Mouse (Mus musculus): ENCODE results near the gene Mcrip1. TPM values are rescaled to one million over a fixed set of nuclear protein-coding genes. Genes with fewer than 3 reads are reported as not detected.
A peak's percentile ranks its signal among the peaks of the same experiment; 100 is the strongest.

Gene Mcrip1
- polyA plus RNA-seq, 1 experiment from 2014 or later: 313 TPM

GRCm38 (mm10) chr11:120577211-120578023, 27.9 kb upstream of the Mcrip1 start:
- Histone ChIP-seq H3K4me1 (ENCODE audit: control insufficient read depth, insufficient read depth, low read length) (peaks cover 10% of the 10 kb centered on the region), H3K27ac (ENCODE audit: low read depth, low read length) (no peak overlapping the region), H3K9me3 (replicated peaks; ENCODE audit: control insufficient read depth, low read length) (no peaks in the 10 kb centered on the region), H3K9ac (ENCODE audit: low read length) (no peak overlapping the region), H3K27me3 (replicated peaks; ENCODE audit: control insufficient read depth, insufficient read depth, low read length) (no peaks in the 10 kb centered on the region), H3K36me3 (ENCODE audit: control insufficient read depth, insufficient read depth, low read length) (peaks cover 30% of the 10 kb centered on the region), H3K4me3 (ENCODE audit: low read depth, low read length) (no peak overlapping the region), H3K4me2 (ENCODE audit: low read length) (no peak overlapping the region)
- 81% methylated on average over 7 of the region's 7 CpGs for WGBS
- DNase-seq (ENCODE audit: low spot score): no peak
- ATAC-seq: no peak

GRCm38 (mm10) chr11:120576365-120576981, 26.9 kb upstream of the Mcrip1 start:
- Histone ChIP-seq H3K4me3 (ENCODE audit: low read depth, low read length) (no peak overlapping the region), H3K27ac (ENCODE audit: low read depth, low read length) (no peak overlapping the region), H3K36me3 (ENCODE audit: control insufficient read depth, insufficient read depth, low read length) (peaks cover 31% of the 10 kb centered on the region), H3K9me3 (replicated peaks; ENCODE audit: control insufficient read depth, low read length) (no peaks in the 10 kb centered on the region), H3K9ac (ENCODE audit: low read length) (no peak overlapping the region), H3K27me3 (replicated peaks; ENCODE audit: control insufficient read depth, insufficient read depth, low read length) (no peaks in the 10 kb centered on the region), H3K4me1 (ENCODE audit: control insufficient read depth, insufficient read depth, low read length) (peaks cover 11% of the 10 kb centered on the region), H3K4me2 (ENCODE audit: low read length) (no peak overlapping the region)
- WGBS: 90% methylated on average over 3 of the region's 3 CpGs
- ATAC-seq (no peak), DNase-seq (ENCODE audit: low spot score) (no peak)

GRCm38 (mm10) chr11:120575940-120576339, 26.4 kb upstream of the Mcrip1 start:
- no peak overlapping the region for H3K4me2 ChIP-seq (ENCODE audit: low read length)
- H3K4me3 ChIP-seq (ENCODE audit: low read depth, low read length): no peak overlapping the region
- ATAC-seq (no peak), DNase-seq (ENCODE audit: low spot score) (no peak)
- no peaks in the 10 kb centered on the region for H3K27me3 ChIP-seq (replicated peaks; ENCODE audit: control insufficient read depth, insufficient read depth, low read length)
- H3K9ac ChIP-seq (ENCODE audit: low read length): no peak overlapping the region
- peaks cover 13% of the 10 kb centered on the region for H3K4me1 ChIP-seq (ENCODE audit: control insufficient read depth, insufficient read depth, low read length)
- H3K27ac ChIP-seq (ENCODE audit: low read depth, low read length): no peak overlapping the region
- no peaks in the 10 kb centered on the region for H3K9me3 ChIP-seq (replicated peaks; ENCODE audit: control insufficient read depth, low read length)
- H3K36me3 ChIP-seq (ENCODE audit: control insufficient read depth, insufficient read depth, low read length): peaks cover 36% of the 10 kb centered on the region

- WGBS: 85% methylated on average over 2 of the region's 2 CpGs
- H3K36me3 ChIP-seq (ENCODE audit: control insufficient read depth, insufficient read depth, low read length): peaks cover 43% of the 10 kb centered on the region
- no peak overlapping the region for H3K9ac ChIP-seq (ENCODE audit: low read length)
- H3K27ac ChIP-seq (ENCODE audit: low read depth, low read length): no peak overlapping the region
- no peak overlapping the region for H3K4me3 ChIP-seq (ENCODE audit: low read depth, low read length)
- H3K4me1 ChIP-seq (ENCODE audit: control insufficient read depth, insufficient read depth, low read length): peaks cover 9% of the 10 kb centered on the region
- ATAC-seq: no peak
- DNase-seq (ENCODE audit: low spot score): no peak
- H3K27me3 ChIP-seq (replicated peaks; ENCODE audit: control insufficient read depth, insufficient read depth, low read length): no peaks in the 10 kb centered on the region
- H3K9me3 ChIP-seq (replicated peaks; ENCODE audit: control insufficient read depth, low read length): no peaks in the 10 kb centered on the region
- no peak overlapping the region for H3K4me2 ChIP-seq (ENCODE audit: low read length)
Measured at GRCm38 (mm10) chr11:120575046-120575445, 25.5 kb upstream of the Mcrip1 start.

- peak overlapping the region; percentile 29 for H3K9ac ChIP-seq (ENCODE audit: low read length)
- ATAC-seq: no peak
- H3K27ac ChIP-seq (ENCODE audit: low read depth, low read length): no peak overlapping the region
- H3K4me3 ChIP-seq (ENCODE audit: low read depth, low read length): peak overlapping the region; percentile 93
- H3K36me3 ChIP-seq (ENCODE audit: control insufficient read depth, insufficient read depth, low read length): peaks cover 41% of the 10 kb centered on the region
- peaks cover 7% of the 10 kb centered on the region for H3K4me1 ChIP-seq (ENCODE audit: control insufficient read depth, insufficient read depth, low read length)
- H3K27me3 ChIP-seq (replicated peaks; ENCODE audit: control insufficient read depth, insufficient read depth, low read length): no peaks in the 10 kb centered on the region
- no peaks in the 10 kb centered on the region for H3K9me3 ChIP-seq (replicated peaks; ENCODE audit: control insufficient read depth, low read length)
- DNase-seq (ENCODE audit: low spot score): no peak
- 44% methylated on average over 5 of the region's 5 CpGs for WGBS
- peak overlapping the region; percentile 84 for H3K4me2 ChIP-seq (ENCODE audit: low read length)
Measured at GRCm38 (mm10) chr11:120574278-120574600, 24.7 kb upstream of the Mcrip1 start.

GRCm38 (mm10) chr11:120573585-120574277, 24.2 kb upstream of the Mcrip1 start:
- Histone ChIP-seq H3K9me3 (replicated peaks; ENCODE audit: control insufficient read depth, low read length) (no peaks in the 10 kb centered on the region), H3K36me3 (ENCODE audit: control insufficient read depth, insufficient read depth, low read length) (peaks cover 39% of the 10 kb centered on the region), H3K27me3 (replicated peaks; ENCODE audit: control insufficient read depth, insufficient read depth, low read length) (no peaks in the 10 kb centered on the region), H3K4me3 (ENCODE audit: low read depth, low read length) (peak overlapping the region; percentile 93), H3K27ac (ENCODE audit: low read depth, low read length) (peak overlapping the region; percentile 85), H3K9ac (ENCODE audit: low read length) (peak overlapping the region; percentile 86), H3K4me1 (ENCODE audit: control insufficient read depth, insufficient read depth, low read length) (peaks cover 7% of the 10 kb centered on the region), H3K4me2 (ENCODE audit: low read length) (peak overlapping the region; percentile 84)
- peak; percentile 6; the same call in 1 of the 2 replicates for ATAC-seq
- under 1% methylated on average over 23 of the region's 23 CpGs for WGBS
- DNase-seq (ENCODE audit: low spot score): no peak

GRCm38 (mm10) chr11:120572752-120573584, 23.4 kb upstream of the Mcrip1 start, which contains the start of gene P4hb:
Gene P4hb, minus strand, starts transcription at chr11:120573253.
- no peaks in the 10 kb centered on the region for H3K27me3 ChIP-seq (replicated peaks; ENCODE audit: control insufficient read depth, insufficient read depth, low read length)
- peak within 1 kb of the TSS; percentile 84 for H3K4me2 ChIP-seq (ENCODE audit: low read length)
- H3K4me3 ChIP-seq (ENCODE audit: low read depth, low read length): peak within 1 kb of the TSS; percentile 93
- ATAC-seq (peak; percentile 96), DNase-seq (ENCODE audit: low spot score) (peak; percentile 99)
- WGBS: under 1% methylated on average over 92 of the region's 94 CpGs
- no peaks in the 10 kb centered on the region for H3K9me3 ChIP-seq (replicated peaks; ENCODE audit: control insufficient read depth, low read length)
- peak within 1 kb of the TSS; percentile 85 for H3K27ac ChIP-seq (ENCODE audit: low read depth, low read length)
- peak within 1 kb of the TSS; percentile 91 for H3K9ac ChIP-seq (ENCODE audit: low read length)
- H3K4me1 ChIP-seq (ENCODE audit: control insufficient read depth, insufficient read depth, low read length): peaks cover 7% of the 10 kb centered on the region
- H3K36me3 ChIP-seq (ENCODE audit: control insufficient read depth, insufficient read depth, low read length): peaks cover 39% of the 10 kb centered on the region

GRCm38 (mm10) chr11:120572417-120572751, 22.9 kb upstream of the Mcrip1 start:
- peak overlapping the region; percentile 84 for H3K4me2 ChIP-seq (ENCODE audit: low read length)
- DNase-seq (ENCODE audit: low spot score): no peak
- H3K27ac ChIP-seq (ENCODE audit: low read depth, low read length): peak overlapping the region; percentile 85
- no peaks in the 10 kb centered on the region for H3K27me3 ChIP-seq (replicated peaks; ENCODE audit: control insufficient read depth, insufficient read depth, low read length)
- H3K36me3 ChIP-seq (ENCODE audit: control insufficient read depth, insufficient read depth, low read length): peaks cover 39% of the 10 kb centered on the region
- no peaks in the 10 kb centered on the region for H3K9me3 ChIP-seq (replicated peaks; ENCODE audit: control insufficient read depth, low read length)
- peak overlapping the region; percentile 91 for H3K9ac ChIP-seq (ENCODE audit: low read length)
- ATAC-seq: peak; percentile 35
- peaks cover 7% of the 10 kb centered on the region for H3K4me1 ChIP-seq (ENCODE audit: control insufficient read depth, insufficient read depth, low read length)
- WGBS: 0% methylated on average over 15 of the region's 24 CpGs
- H3K4me3 ChIP-seq (ENCODE audit: low read depth, low read length): peak overlapping the region; percentile 93

All from forebrain, embryonic 14.5 days (tissue).